Mouse (Mus musculus) forebrain, embryonic 14.5 days (tissue): ENCODE measurements around the gene Fxyd7. TPM values are rescaled to one million over a fixed set of nuclear protein-coding genes. Genes with fewer than 3 reads are reported as not detected.

Source experiments
- microRNA-seq: library from miRNA; unstranded; fragments of <30 nt; microRNA quantifications from one replicate; pipeline ENCODE4, GENCODE M21; 2016
- polyA plus RNA-seq: library from polyadenylated mRNA; unstranded; fragments of >200 nt; fragmentation: Nextera tagmentation; extraction: Ambion mirVana; gene quantifications from 2 replicates; pipeline ENCODE4 v1.2.1, GENCODE M21; 2014

The Fxyd7 gene
- polyA plus RNA-seq, 1 experiment from 2014 or later, result 46.8 TPM

Small RNA genes lying within 50 kb of the gene (microRNA-seq; reads per million reads assigned to microRNA genes)
- not detected for gene Mir7050

Other genes starting within 250 kb of the Fxyd7 start
- 0.11 and 0.46 TPM in 2 replicates for gene Ffar2, start 227.7 kb downstream of the Fxyd7 start, polyA plus RNA-seq
- not detected in 2 replicates for gene Ffar3, start 195.3 kb downstream of the Fxyd7 start, polyA plus RNA-seq
- not detected in 2 replicates for gene Ffar1, start 189.9 kb downstream of the Fxyd7 start, polyA plus RNA-seq
- not detected in 2 replicates for gene Cd22, start 171.1 kb downstream of the Fxyd7 start, polyA plus RNA-seq
- gene Mag, start 136.6 kb downstream of the Fxyd7 start, polyA plus RNA-seq, result 1.0 and 1.7 TPM in 2 replicates
- gene Hamp2, start 126.8 kb downstream of the Fxyd7 start, polyA plus RNA-seq, result not detected in 2 replicates
- not detected in 2 replicates for gene Hamp, start 107.4 kb downstream of the Fxyd7 start, polyA plus RNA-seq
- 20.3 and 25.0 TPM in 2 replicates for gene Usf2, start 94.7 kb downstream of the Fxyd7 start, polyA plus RNA-seq
- 16.8 and 19.2 TPM in 2 replicates for gene Lsr, start 78.0 kb downstream of the Fxyd7 start, polyA plus RNA-seq
- gene Fam187b, start 77.7 kb downstream of the Fxyd7 start, polyA plus RNA-seq, result 0.20 and 0.35 TPM in 2 replicates
- gene Fxyd5, start 9.0 kb downstream of the Fxyd7 start, polyA plus RNA-seq, result 17.2 and 18.4 TPM in 2 replicates
- gene Fxyd1, start 5.7 kb upstream of the Fxyd7 start, polyA plus RNA-seq, result 9.4 and 12.3 TPM in 2 replicates
- gene Lgi4, start 7.9 kb upstream of the Fxyd7 start, polyA plus RNA-seq, result 0.08 and 0.15 TPM in 2 replicates
- gene Fxyd3, start 25.2 kb upstream of the Fxyd7 start, polyA plus RNA-seq, result not detected in 2 replicates
- not detected in 2 replicates for gene Hpn, start 63.8 kb upstream of the Fxyd7 start, polyA plus RNA-seq
- gene Scn1b, start 75.5 kb upstream of the Fxyd7 start, polyA plus RNA-seq, result 2.8 and 4.4 TPM in 2 replicates
- 150 and 200 TPM in 2 replicates for gene Gramd1a, start 104.4 kb upstream of the Fxyd7 start, polyA plus RNA-seq
- gene Scgb2b2, start 239.0 kb upstream of the Fxyd7 start, polyA plus RNA-seq, result not detected in 2 replicates
- gene Scgb1b2, start 240.4 kb upstream of the Fxyd7 start, polyA plus RNA-seq, result not detected in 2 replicates